Comparison of ENCODE assay signal across 17 mouse cellular contexts in genomic region chr3:37810763-37811162, GRCm38 (mm10).
"Had no signal": no experiment of that assay in that cellular context is flagged by ENCODE, and none has a peak within 500 bp of the region (broad histone marks: within the 10 kb centered on the region; RNA-seq: fewer than 3 reads in every experiment).

No protein-coding gene starts in this region.

- DNase-seq: lung, embryonic 14.5 days; lung, postnatal 10 days; lung, postnatal 4 days; retina, postnatal 1 day; right cerebral cortex, adult 18-20 months; right cerebral cortex, postnatal 25 days; right cerebral cortex, postnatal 4 days; spleen, adult 18-20 months; thymus, adult 18-20 months; thymus, postnatal 14 days; thymus, postnatal 36 days had no signal

- H3K9ac ChIP-seq: lung, embryonic 14.5 days; midbrain, embryonic 12.5 days; neural tube, embryonic 13.5 days; neural tube, embryonic 15.5 days had no signal

- H3K4me2 ChIP-seq: lung, embryonic 14.5 days; midbrain, embryonic 12.5 days; neural tube, embryonic 13.5 days; neural tube, embryonic 15.5 days had no signal

- H3K4me1 ChIP-seq: midbrain, embryonic 10.5 days; midbrain, embryonic 12.5 days; neural tube, embryonic 13.5 days; neural tube, embryonic 15.5 days had no signal

- H3K27ac ChIP-seq: midbrain, embryonic 10.5 days; midbrain, embryonic 12.5 days; neural tube, embryonic 13.5 days; neural tube, embryonic 15.5 days had no signal

- H3K4me3 ChIP-seq: midbrain, embryonic 10.5 days; midbrain, embryonic 12.5 days; myocyte; neural tube, embryonic 13.5 days; neural tube, embryonic 15.5 days had no signal

- H3K36me3 ChIP-seq: midbrain, embryonic 10.5 days; midbrain, embryonic 12.5 days; neural tube, embryonic 13.5 days; neural tube, embryonic 15.5 days had no signal

- H3K27me3 ChIP-seq: midbrain, embryonic 12.5 days; neural tube, embryonic 13.5 days; neural tube, embryonic 15.5 days had no signal

- ATAC-seq: midbrain, embryonic 16.5 days had no signal

- H3K9me3 ChIP-seq: midbrain, embryonic 12.5 days had no signal
